Mouse (Mus musculus) heart, adult 18-20 months (tissue): ENCODE measurements around the gene Dda1. TPM values are rescaled to one million over a fixed set of nuclear protein-coding genes. Genes with fewer than 3 reads are reported as not detected.

Experiments used
- DNase-seq, 2 experiments: peaks; one replicate each; pipeline ENCODE4 v3.0.0; 2021 to 2022; ENCODE audit warnings: mixed read lengths in 1 of 2
- total RNA-seq, 2 experiments: library from RNA; stranded (reverse); gene quantifications; 2 replicates each; pipeline ENCODE4 v1.2.3; 2021

Dda1 gene
- total RNA-seq, 2 experiments from 2014 or later = 31.4 to 32.1 TPM

DNA sequence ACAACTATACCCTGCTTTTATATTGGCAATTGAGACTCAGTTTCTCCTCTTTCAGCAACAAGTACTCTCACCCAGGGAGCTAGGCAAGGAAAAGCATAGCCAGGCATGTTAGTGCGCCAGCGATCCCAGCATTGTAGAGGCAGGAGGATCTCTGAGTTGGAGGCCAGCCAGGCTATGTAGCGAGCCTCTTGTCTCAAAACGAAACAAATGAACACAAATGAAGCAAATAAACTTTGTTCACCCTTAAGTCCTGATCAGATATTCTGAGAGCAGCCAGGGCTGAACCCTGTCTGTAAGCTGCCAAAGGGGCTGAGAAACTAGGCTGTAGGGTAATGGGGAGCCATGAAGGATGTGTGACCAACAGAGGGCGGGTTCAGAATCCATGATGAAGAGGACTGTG, 26.8 kb downstream of the Dda1 start:
- peak; percentile 22 to 49 for DNase-seq

DNA sequence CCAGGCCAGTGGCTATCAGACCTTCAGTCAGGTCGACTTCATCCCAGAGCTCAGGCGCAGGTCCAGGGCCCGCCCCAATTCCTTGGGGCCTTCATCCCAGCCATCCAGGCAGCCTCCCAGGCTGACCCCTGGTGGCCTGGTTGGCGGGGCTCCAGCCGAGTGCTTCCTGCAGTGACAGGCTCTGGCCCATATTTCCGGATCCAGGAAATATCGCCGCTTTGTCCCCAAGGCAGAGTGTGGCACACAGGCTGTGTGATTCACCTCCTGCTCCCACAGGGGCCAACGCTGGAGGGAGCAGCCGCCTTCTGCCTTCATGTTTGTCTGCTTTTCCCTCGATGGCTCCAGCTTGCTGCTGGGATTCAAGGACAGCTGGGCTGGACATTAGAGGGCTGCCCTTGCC, 27.5 kb downstream of the Dda1 start:
- peak; percentile 94 to 96 for DNase-seq

DNA sequence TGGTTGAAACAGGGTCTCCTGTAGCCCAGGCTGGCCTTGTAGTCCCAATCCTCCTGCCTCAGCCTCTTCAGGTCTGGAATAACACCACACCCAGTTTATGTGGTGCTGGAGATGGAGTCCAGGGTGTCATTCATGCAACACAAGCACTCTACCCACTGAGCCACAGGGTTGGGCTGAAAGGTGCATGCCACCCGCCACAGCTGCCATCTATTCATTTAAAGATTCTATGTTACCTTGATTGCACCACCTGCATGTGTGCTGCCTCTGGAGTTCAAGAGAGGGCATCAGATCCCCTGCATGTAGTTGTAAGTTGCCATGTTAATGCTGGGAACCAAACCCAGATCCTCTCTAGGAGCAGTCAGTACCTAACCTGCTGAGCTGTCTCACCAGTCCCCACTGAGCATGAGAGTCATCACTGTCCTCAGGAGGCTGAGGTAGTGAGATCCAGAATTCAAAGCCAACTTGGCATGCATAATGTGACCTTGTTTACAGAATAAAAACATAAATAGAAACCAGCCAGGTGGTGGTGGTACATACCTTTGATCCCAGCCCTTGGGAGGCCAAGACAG, 28.2 kb downstream of the Dda1 start:
- DNase-seq = no peak

DNA sequence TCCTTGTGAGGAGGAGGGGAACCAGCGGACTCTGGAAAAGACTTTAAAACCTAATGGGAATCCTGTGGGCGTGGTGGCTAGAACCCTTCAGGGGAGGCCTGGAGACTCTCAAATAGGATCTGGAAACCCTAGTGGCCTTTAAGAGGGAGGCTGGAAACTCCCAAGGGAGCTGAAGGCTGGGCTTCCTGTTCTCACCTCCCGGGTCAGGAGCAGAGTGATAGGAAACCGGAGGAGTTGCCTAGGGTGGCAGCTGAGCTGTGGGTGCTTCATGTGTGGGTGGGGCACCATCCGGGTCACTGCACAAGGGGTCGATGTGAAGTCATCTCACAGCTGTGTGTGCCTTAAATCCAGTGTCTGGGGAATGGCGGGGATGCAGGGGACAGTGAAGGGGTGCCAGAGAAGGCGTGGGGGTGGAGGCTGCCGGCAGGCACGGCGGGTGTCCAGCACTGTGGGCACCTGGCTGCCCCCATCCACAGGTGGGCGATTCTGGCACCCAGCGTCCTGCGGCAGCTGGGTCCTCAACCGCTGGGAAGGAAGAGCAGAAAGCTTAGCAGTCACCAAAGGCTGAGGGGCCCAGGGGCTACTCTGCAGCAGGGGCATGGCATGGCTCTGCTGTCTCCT, 29.0 kb downstream of the Dda1 start:
- DNase-seq = peak; percentile 58 to 82

DNA sequence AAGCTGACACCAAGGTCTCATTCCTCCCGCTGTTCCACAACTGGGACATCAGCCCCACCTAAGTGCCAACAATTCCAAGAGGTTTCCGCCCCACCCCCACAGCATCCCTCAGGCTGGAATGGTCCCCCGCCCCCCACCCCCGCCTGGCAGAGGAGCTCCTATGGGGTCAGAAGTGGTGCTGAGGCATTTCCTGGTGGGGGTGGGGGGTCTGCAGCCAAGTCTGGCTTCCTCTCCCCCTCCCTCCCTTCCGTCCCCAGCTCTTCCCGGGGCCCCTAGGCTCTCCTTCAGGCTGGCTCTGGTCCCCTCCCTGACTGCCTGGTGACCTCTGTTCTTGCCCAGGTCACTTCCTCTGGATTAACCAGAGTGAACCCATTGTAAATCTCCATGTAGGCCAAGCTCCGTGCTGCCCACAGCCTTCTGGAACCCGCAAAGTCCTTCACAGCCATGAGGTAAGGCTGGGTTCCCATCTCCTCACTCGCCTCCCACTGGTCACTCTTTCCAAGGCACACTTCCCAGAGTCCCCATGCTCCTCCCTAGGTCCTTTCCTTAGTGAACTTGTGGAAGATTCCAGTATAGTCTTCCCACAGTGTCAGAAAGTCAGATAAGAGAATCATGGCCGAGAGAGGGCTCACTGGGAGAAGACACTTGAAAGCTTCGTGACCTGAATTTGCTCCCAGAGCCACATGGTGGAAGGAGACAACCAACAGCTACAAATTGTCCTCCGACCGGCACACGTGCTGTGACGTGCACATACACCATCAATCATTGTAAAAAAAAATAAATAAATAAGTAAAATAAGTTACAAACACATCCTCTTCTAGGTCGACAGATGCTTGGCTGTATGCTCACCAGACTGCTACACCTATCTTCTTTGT, 30.1 kb downstream of the Dda1 start:
- peak; percentile 27 to 48 for DNase-seq

DNA sequence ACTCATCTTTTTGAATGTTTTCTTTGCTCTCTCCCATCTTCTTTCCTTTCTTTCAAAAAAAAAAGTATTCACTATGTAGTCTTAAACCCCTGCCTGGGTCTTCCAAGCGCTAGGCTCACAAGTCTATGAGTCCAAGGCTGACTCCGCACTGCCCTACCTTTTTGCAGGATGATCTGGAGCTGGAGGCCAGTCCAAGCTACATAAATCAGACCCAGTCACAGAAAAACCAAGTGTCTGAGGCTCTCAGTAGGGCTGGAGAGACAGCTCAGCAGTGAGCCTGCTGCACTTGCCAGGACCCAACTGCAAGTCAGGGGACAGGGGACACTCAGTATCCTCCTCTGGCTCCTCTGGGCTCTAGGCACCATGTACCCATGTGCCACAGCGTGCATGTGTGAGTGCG, 35.4 kb downstream of the Dda1 start:
- DNase-seq = no peak

DNA sequence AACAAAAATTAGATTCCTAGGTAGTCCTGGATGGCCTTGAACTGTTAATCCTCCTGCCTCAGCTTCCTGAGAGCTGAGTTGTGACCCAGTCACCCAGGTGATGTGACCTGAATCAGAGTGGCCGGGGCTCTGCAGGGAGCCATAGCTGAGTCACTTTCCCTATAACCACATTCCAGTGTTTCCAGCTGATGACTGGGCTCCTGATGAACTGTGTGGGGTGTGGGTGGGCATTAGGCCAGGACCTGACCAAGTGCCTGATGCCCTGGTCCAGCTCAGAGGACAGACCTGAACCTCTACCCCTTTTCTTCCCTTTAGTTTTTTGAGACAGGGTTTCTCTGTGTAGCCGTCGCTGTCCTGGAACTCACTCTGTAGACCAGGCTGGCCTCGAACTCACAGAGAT, 36.3 kb downstream of the Dda1 start:
- DNase-seq = no peak

DNA sequence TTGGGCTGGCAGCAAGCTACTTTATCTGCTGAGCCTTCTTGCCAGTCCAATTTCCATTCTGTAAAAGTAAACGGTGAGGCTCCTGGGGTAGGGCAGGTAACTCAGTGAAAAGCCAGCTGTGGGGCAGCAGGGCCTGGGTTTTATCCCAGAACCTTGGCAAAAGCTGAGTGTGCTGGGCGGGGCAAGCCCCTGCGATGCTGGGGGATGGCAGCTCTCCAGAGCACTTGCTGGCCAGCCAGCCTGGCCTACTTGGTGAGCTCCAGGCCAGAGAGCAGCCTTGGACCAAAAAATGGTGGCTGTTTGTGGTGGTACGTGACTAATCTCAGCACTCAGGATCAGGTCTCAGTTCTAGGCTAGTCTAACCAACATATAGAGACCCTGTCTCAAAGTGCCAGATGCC, 37.0 kb downstream of the Dda1 start:
- peak; percentile 60 to 72 for DNase-seq

DNA sequence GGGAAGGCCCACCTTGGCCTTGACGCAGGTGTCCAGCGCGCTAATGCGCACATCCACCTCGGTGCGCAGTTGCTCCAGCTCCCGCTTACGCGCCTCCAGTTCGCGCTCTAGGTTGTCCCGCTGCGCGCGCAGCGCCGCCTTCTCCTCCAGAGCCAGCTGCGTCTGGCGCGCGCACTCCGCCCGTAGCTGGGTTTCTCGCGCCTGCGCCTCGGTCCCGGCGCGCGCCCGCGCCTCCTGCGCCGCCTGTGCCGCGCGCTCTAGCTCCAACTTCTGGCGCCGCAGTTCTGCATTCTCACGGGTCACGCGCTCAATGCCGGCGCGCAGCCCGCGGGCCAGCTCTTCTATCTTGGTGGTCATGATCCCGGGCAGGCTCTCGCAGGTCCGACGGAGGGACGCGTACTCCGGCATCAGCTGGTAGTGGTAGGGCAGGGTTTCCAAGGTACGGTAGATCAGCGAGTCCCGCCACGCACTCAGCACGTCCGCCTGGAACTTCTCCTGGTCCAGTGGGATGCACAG, 38.6 kb downstream of the Dda1 start:
- peak; percentile 81 to 86 for DNase-seq

DNA sequence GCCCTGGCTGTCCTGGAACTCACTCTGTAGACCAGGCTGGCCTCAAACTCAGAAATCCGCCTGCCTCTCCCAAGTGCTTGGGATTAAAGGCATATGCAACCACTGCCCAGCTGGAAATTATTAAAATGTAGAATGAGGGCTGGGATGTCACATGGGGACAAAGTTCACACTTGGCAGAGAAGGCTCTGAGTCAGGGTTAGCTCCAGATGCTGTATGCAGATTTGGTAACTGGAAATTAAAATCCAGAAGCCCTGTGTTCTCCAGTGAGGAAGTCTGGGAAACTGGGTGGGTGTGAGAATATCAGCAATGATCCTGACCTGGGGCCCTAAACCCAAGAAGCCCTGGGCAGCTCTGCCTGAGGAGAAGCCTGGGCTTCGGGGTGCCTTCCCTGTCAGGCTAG, 40.3 kb downstream of the Dda1 start:
- peak; percentile 39 to 61 for DNase-seq

DNA sequence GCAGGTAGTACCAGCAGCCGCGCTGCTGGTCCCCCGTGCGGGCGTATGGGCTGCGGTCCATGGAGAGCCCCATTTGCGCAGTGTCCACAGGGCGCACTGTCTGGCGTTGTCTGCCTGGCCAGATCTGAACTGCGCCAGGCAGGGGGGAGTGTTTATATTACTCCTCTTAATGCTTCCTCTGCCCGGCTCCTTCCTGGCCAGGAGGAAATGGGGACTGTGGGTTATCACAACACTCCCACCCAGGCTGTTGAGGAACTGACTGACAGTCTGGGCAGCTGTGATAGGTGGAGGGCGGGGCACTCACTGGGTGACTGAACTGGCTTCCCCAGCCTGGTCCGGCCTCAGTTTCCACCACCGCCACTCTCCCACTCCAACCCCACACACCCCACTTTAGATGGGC, 42.6 kb downstream of the Dda1 start, which contains the start of gene Plvap:
Gene Plvap (minus strand): TSS at position 109 of the 400 bp plus-strand sequence.
- peak in 1 of 2 experiments; percentile 48 for DNase-seq

DNA sequence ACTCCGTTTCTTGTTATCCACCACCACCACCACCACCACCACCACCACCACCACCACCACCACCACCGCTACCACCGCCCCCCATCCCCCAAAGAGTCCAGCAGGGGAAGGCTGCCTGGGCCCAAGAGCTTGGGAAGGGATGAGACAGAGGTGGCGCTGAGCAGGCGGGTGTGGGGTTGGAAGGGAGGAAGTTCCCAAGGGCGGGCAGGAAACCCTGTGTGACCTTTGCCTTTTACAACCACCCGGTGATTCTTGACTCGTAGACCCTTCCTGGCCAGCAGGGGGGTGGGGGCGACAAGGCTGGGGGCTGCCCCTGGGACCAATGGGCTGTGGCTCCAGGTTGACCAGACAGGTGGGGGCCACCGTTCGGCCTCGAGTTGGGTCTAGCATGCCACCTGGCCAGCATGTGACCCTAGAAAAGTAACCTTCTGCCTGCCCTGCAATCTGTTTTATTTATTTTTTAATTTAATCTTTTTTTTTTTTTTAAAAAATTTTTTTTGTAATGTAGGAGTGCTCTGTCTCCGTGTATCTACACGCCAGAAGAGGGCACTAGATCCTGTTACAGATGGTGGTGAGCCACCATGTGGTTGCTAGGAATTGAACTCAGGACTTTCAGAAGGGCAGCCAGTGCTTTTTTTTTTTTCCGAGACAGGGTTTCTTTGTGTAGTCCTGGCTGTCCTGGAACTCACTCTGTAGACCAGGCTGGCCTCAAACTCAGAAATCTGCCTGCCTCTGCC, 44.2 kb downstream of the Dda1 start:
- peak in 1 of 2 experiments; percentile 31 for DNase-seq

DNA sequence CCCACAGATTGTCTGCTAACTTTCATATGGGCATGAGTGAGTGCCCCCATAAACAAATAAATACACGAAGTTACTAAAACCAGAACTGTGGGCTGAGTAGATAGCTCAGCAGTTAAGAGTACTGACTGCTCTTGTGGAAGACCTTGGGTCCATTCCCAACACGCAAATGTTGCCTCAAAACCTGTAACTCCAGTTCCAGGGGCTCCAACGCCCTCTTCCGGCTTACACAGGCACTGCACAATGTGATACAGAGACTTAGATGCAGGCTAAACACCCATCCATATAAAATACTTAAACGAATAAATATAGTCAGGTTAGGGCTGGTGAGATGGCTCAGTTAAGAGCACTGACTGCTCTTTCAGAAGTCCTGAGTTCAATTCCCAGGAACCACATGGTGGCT, 46.0 kb downstream of the Dda1 start:
- DNase-seq = no peak

DNA sequence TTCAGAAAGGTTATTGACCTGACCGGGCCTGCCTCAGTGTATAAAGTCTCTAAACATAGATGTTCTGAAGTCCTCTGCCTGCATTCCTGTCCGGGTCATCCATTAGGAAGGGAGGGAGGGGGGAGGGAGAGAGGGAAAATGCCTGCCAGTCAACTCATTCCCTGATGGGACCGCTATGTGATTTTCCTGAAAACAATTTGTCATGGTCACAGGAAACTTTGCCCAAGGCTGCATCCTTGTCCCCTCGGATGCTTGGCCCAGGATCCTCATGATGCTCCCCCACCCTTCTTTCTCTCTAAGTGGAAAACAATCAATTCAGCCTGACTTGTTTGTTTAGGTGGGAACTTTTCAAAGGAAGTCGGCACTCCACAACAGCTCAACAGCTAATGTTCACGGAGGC, 47.8 kb downstream of the Dda1 start:
- DNase-seq = no peak

DNA sequence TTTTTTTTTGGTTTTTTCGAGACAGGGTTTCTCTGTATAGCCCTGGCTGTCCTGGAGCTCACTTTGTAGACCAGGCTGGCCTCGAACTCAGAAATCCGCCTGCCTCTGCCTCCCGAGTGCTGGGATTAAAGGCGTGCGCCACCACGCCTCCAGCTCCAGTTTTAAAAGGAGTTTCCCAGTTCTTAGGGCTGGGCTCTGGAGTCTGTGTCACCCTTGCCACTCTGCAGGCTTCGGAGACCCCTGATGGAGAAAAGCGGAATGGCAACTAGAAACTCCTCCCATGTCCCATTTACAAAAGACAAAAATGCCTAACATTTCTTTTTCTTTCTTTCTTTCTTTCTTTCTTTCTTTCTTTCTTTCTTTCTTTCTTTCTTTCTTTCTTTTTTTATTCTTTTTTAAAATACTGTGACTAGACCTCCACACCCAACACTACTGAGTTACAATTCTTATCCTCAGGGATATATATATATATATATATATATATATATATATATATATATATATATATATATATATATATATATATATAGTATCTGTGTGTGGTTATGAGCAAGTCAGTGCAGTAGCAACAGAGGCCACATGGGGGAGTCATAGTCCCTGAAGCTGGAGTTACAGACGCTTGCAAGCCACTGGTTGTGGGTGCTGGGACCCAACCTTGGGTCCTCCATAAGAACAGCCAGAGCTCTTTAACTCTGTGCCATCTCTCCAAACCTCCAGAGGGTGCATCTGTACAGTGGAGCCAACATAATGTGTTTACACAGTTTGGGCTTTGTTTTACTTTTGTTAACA, 50.2 kb downstream of the Dda1 start:
- peak; percentile 65 to 85 for DNase-seq

DNA sequence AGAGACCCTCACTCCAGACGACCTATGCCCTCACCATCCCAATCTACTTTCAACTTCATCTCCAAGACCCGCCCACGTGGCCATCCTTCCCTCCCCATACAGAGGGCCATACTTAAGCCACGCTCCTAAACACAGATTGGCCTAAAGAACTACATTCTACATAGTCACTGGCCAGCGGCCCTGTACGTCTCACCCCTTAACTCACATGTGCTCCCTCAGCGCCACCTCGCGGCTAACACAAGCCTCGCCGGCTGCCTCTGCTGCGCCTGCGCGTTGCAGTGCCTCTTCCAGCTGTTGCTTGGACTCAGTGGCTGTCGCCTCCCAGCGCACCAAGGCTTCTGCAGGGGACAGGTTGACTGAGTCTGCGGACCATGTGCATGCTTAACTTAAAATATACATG, 52.6 kb downstream of the Dda1 start:
- peak; percentile 95 to 99 for DNase-seq

DNA sequence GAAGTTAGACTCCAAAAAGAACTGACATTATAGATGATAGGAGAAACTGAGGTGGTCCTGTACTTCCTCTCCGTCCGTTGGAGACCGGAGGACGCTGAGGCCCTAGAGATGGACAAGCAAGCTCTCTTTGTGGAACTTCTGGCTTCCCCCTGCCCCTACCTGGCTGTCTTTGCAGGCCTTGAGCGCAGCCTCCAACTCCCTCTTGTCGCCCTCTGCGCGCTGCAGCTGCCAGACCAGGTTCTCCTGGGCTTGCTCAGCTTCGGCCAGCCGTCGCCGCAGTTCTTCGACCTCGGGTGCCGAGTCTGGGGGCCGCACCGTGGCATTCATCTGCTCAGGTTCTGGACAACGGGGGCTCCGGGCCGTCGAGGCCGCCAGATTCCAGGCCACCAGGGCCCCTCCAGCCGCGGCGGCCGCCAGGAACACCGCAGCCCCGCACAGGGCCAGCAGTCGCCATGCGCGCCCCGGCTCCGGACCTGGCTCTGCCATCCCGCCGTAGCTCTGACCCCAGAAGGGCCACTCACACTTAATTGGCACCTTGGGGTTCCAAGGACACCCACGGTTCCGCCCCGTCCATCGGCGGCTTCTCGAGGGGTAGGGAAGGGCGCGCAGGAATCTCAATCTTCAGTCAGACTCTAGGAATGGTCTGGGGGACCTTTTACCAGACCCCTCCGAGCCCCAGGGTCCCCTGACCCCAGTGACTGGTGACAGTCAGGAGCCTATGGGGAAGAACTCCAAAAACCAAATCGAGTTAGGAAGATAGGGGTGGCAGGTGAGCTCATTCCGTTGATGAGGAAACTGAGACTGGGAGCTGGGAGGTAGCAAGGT, 56.4 kb downstream of the Dda1 start, which contains the start of gene Ccdc194:
Gene Ccdc194 (minus strand): TSS at position 486 of the 825 bp plus-strand sequence.
- no peak for DNase-seq
